Mouse (Mus musculus): ENCODE data around the gene Wnt5b.

DNA sequence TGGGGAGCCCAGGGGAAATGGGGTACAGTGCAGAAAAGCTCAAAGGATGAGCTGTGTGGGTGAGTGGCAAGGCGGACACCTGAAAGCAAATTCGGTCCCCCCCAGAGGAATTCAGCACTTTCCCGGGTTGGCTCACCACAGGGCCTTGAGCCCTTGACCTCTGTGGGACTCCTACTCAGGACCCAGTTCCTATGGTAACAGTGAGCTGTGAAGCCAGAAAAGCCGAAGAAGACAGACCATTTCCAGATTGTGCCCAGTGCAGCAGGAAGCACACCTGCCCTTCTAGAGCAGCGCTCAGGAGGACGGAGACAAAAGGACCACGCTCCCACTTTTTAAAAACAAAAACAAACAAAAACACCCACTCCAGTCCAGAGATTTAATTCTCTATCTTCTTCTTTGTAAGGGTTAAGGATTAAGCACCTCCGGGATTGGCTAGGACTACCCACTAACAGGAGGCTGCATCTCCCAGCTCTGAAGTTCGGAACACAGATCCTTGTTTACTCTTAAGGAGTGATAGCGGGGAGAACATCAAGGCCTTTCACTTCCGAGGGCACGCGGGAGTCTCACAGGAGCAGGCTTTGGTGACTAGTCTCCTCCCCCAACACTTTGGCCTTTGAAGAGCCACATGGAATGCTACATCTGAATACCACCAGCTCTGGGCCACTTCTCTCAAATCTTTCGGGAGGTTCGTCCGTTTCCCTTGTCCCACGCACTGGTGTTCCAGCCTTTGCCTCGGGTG is 95.7 kb downstream of the Wnt5b start:
- TF ChIP-seq CTCF (IDR thresholded peaks at IDR 0.05; ENCODE audit: low read depth, low read length) (no peak), TAL1 (conservative IDR thresholded peaks at IDR 0.05; ENCODE audit: low read depth, low read length) (no peak), POLR2AphosphoS5 (IDR thresholded peaks at IDR 0.05; ENCODE audit: insufficient replicate concordance, low read depth, low read length) (no peak)

Measured in G1E (cell line).